Mouse (Mus musculus) heart, adult 2 months (tissue): ENCODE measurements around the gene Tpcn1. TPM values are rescaled to one million over a fixed set of nuclear protein-coding genes. Genes with fewer than 3 reads are reported as not detected.

Experiments
- DNase-seq, 2 experiments: peaks; one replicate each; pipeline ENCODE4 v3.0.0; 2021
- H3K27ac ChIP-seq: fragments of 200-600 bp; 2 replicates; pipeline ENCODE4 v1.8.1; 2022
- H3K27me3 ChIP-seq: fragments of 200-500 bp; 2 replicates; pipeline ENCODE4 v1.6.1; 2012; ENCODE audit warnings: mild to moderate bottlenecking, low read length, inconsistent platforms, mixed read lengths; ENCODE audit not compliant: control insufficient read depth, insufficient read depth
- H3K36me3 ChIP-seq: fragments of 200-500 bp; 2 replicates; pipeline ENCODE4 v1.6.1; 2012; ENCODE audit warnings: low read length, inconsistent platforms; ENCODE audit not compliant: control insufficient read depth, insufficient read depth
- H3K4me1 ChIP-seq: fragments of 200-500 bp; 2 replicates; pipeline ENCODE4 v1.6.1; 2011; ENCODE audit warnings: low read length; ENCODE audit not compliant: control insufficient read depth, insufficient read depth
- H3K4me3 ChIP-seq: fragments of 200-600 bp; 2 replicates; pipeline ENCODE4 v1.8.1; 2022
- H3K79me2 ChIP-seq: fragments of 200-500 bp; replicated peaks from 2 replicates; pipeline ENCODE4 v1.6.1; 2012; ENCODE audit warnings: mild to moderate bottlenecking, inconsistent platforms, low read length, moderate library complexity, mixed read lengths; ENCODE audit not compliant: control insufficient read depth, insufficient read depth
- H3K9ac ChIP-seq: fragments of 200-500 bp; 2 replicates; pipeline ENCODE4 v1.6.1; 2012; ENCODE audit warnings: low read depth, mild to moderate bottlenecking, control low read depth, inconsistent platforms, low read length, mixed read lengths
- CTCF ChIP-seq: fragments of 200-600 bp; IDR thresholded peaks from 2 replicates; pipeline ENCODE4 v1.8.1; 2022; ENCODE audit warnings: antibody characterized with exemption, mild to moderate bottlenecking, moderate library complexity
- EP300 ChIP-seq: fragments of 200-500 bp; IDR thresholded peaks from 2 replicates; pipeline ENCODE4 v1.6.1; 2011; ENCODE audit warnings: low read depth, low read length, control low read depth; ENCODE audit not compliant: insufficient read depth
- POLR2A ChIP-seq: fragments of 200-500 bp; IDR thresholded peaks from 2 replicates; pipeline ENCODE4 v1.6.1; 2011; ENCODE audit warnings: mild to moderate bottlenecking, low read depth, low read length, control low read depth; ENCODE audit not compliant: insufficient read depth
- WGBS: fragments of 180-500 bp; shearing (Covaris S2); methylation state at CpG from one replicate; pipeline ENCODE4 v1.1.7; 2018; 5-methylcytosine and 5-hydroxymethylcytosine counted together
- intact Hi-C: fragments of 180-260 bp; cut with DNase I; formaldehyde crosslinking; loops from one replicate; pipeline ENCODE4 v1.15.1; 2025
- polyA plus RNA-seq: library from polyadenylated mRNA; depleted of rRNA; stranded (reverse); fragments of >200 nt; gene quantifications from 2 replicates; pipeline ENCODE4 v1.2.3, GENCODE M21; 2012
- total RNA-seq, 2 experiments: library from RNA; stranded (reverse); gene quantifications; 2 replicates each; pipeline ENCODE4 v1.2.3; 2021

The Tpcn1 gene
- total and polyA plus RNA-seq, 3 experiments, result 30.7 to 53.7 (median 35.1) TPM

DNA sequence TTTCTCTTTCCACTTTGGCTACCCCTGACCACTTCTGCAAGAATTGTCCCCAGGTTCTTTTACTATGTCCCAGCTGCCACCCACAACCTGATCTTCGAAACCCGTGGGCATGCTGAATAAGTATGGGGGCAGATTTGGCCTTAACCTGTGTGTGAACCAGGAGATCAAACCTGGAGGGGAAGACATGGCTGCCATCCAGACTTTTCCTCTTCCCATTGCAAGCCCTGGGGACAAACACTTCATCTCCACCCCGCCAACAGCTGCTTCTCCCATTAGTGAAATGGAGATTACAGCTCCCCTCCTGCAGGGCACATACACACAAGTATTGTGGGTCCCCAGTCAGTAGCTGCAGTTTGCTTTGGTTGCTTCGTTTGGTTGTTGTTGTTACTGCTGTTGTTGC lies 81.2 kb downstream of the Tpcn1 start:
- TF ChIP-seq CTCF, result no peak
- TF ChIP-seq EP300, result no peak
- TF ChIP-seq POLR2A, result no peak
- intact Hi-C loops, result loop anchor here (10.0 kb wide), 1 partner anchor 167 kb away; no protein-coding TSS in a partner anchor
- Histone ChIP-seq H3K4me1 (peaks cover 15% of the 10 kb centered on the region), H3K27me3 (no peaks in the 10 kb centered on the region), H3K36me3 (no peaks in the 10 kb centered on the region), H3K4me3 (no peak overlapping the region), H3K9ac (no peak overlapping the region), H3K27ac (no peak overlapping the region), H3K79me2 (no peaks in the 10 kb centered on the region)
- WGBS, result 47% methylated on average over 4 of the region's 4 CpGs
- DNase-seq, result no peak

DNA sequence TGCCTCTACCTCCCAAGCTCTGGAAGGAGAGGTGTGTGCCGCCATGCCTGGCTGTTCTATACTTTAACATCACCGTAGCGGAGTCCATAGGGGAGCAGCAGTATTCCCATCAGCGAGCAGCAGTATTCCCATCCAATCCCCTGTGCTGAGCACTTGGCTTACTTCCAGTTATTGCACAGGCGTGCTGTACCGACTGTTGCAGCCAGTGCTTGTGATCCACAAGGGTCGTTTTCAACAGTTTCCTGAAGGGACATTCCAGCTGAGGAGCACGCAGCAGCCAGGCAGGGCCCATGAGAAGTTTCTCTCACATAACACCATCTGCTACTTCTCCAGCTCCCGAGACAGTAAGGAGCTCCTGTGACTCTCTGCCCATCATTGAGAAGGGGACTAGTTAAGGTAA lies 82.0 kb downstream of the Tpcn1 start:
- intact Hi-C loops, result loop anchor here (10.0 kb wide), 1 partner anchor 168 kb away; no protein-coding TSS in a partner anchor
- Histone ChIP-seq H3K27ac (no peak overlapping the region), H3K27me3 (no peaks in the 10 kb centered on the region), H3K4me1 (peaks cover 14% of the 10 kb centered on the region), H3K9ac (no peak overlapping the region), H3K36me3 (no peaks in the 10 kb centered on the region), H3K79me2 (no peaks in the 10 kb centered on the region), H3K4me3 (no peak overlapping the region)
- TF ChIP-seq EP300 (no peak), POLR2A (no peak), CTCF (no peak)
- no peak for DNase-seq
- WGBS, result 36% methylated on average over 9 of the region's 9 CpGs

DNA sequence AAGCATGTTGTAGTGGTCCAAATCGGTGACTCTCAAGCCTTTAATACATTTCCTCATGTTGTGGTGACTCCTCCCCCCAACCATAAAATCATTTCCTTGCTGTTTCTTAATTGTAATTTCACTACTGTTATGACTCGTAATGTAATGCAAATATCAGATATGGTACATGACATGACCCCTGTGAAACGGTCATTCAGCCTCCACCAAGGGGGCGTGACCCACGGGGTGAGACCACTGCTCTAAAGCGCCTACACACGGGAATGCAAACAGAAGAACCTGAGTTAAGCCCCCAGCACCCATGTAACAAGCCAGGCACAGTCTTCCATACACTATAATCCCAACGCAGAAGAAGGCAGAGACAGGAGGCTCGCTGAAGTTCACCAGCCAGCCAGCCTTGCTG lies 82.7 kb downstream of the Tpcn1 start:
- Histone ChIP-seq H3K9ac (no peak overlapping the region), H3K79me2 (no peaks in the 10 kb centered on the region; the same call in 1 of the 2 replicates), H3K4me3 (no peak overlapping the region), H3K36me3 (no peaks in the 10 kb centered on the region), H3K4me1 (peaks cover 14% of the 10 kb centered on the region), H3K27me3 (no peaks in the 10 kb centered on the region), H3K27ac (no peak overlapping the region)
- intact Hi-C loops, result loop anchor here (1.0 to 10.0 kb wide), 2 partner anchors 100 to 169 kb away; no protein-coding TSS in a partner anchor
- 59% methylated on average over 9 of the region's 9 CpGs for WGBS
- TF ChIP-seq POLR2A, result no peak
- no peak for TF ChIP-seq EP300
- no peak for TF ChIP-seq CTCF
- DNase-seq, result no peak

DNA sequence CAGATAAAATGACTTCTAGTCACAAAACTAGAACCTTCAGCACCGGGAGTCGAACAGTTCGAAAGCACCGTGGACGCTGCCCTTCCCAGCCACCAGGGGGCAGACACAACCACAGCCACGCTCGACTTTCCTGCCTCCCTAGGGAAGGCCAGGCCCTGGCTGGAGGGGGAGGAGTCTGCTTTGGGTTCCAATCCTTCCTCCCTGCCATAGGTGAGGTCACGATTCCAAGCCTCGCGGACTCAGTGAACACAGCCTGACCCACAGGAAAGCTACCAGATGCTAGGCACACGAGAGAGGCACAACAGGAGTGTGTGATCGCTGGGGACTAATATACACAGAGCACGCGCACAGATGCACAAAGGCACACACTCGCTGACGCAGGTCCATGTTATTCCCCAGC lies 83.1 kb downstream of the Tpcn1 start:
- intact Hi-C loops, result loop anchor here (1.0 to 10.0 kb wide), 2 partner anchors 100 to 169 kb away; no protein-coding TSS in a partner anchor
- no peak overlapping the region for H3K4me3 ChIP-seq
- no peak overlapping the region for H3K27ac ChIP-seq
- TF ChIP-seq EP300 (peak; percentile 80; the same call in 1 of the 2 replicates), POLR2A (no peak), CTCF (peak; percentile 100; the same call in 1 of the 2 replicates)
- H3K36me3 ChIP-seq, result no peaks in the 10 kb centered on the region
- H3K9ac ChIP-seq, result 0 out of 2 replicates have a peak overlapping the region, but pooled peaks have one; percentile 11
- DNase-seq, result peak; percentile 85 to 88
- no peaks in the 10 kb centered on the region for H3K27me3 ChIP-seq
- H3K4me1 ChIP-seq, result peaks cover 12% of the 10 kb centered on the region
- no peaks in the 10 kb centered on the region; the same call in 1 of the 2 replicates for H3K79me2 ChIP-seq
- 17% methylated on average over 16 of the region's 16 CpGs for WGBS

DNA sequence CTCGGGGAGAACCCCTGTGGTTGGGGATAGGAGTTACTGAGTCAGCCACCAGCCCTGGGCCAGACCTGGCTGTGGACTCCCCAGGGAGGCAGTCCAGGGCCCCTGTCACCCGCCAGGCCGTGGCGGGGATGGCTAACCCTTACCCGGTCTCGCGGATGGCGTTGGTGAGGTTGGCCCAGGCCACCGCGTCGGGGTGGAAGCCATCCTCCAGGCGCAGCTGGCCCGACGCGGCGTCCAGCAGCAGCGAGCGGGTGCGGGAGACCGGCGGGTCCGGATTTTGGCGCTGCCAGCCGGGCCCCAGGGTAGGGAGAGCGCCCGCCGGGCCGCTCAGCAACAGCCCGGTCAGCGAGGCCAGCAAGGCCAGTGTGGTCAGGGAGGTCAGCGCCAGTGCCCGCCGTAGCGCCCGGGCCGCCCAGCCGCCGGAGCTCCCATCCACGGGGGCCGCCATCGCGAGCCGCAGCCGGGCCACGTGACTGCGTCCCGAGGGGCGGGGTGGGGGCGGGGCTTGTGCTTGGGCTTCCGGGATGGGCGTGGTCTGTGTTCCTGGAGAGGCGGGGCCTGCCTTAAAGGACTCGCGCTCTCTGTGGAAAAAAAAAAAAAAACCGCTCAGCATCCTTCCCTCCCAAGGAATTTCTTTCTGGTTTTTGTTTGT lies 85.2 kb downstream of the Tpcn1 start, which contains the start of gene Plbd2:
Gene Plbd2 (minus strand): TSS at position 482 of the 652 bp plus-strand sequence.
- intact Hi-C loops, result loop anchor here (10.0 kb wide), 1 partner anchor 172 kb away; no protein-coding TSS in a partner anchor
- peak; percentile 86 for DNase-seq
- H3K27ac ChIP-seq, result peak within 1 kb of the TSS; percentile 86

More for the DNA sequence above, 85.2 kb downstream of the Tpcn1 start, which contains the start of gene Plbd2:
- Histone ChIP-seq H3K27me3 (no peaks in the 10 kb centered on the region), H3K4me3 (peak within 1 kb of the TSS; percentile 75), H3K79me2 (no peaks in the 10 kb centered on the region; the same call in none of the 2 replicates), H3K9ac (peak within 1 kb of the TSS; percentile 85), H3K36me3 (no peaks in the 10 kb centered on the region), H3K4me1 (peaks cover 12% of the 10 kb centered on the region)
- peak; percentile 49; the same call in 1 of the 2 replicates for TF ChIP-seq POLR2A
- TF ChIP-seq EP300, result 0 out of 2 replicates have a peak, but pooled peaks have one; percentile 19
- TF ChIP-seq CTCF, result no peak
- under 1% methylated on average over 55 of the region's 55 CpGs for WGBS
